Mouse (Mus musculus) thymus, adult 18-20 months (tissue): ENCODE data around the gene Skap1.

ENCODE experiments used
- DNase-seq, 2 experiments: peaks; one replicate each; pipeline ENCODE4 v3.0.0; 2022; ENCODE audit warnings: mixed read lengths in 2 of 2

The Skap1 gene

GRCm38 (mm10) chr11:96789990-96790389 lies 325.6 kb downstream of the Skap1 start:
- no peak for DNase-seq

- no peak for DNase-seq
Observed at GRCm38 (mm10) chr11:96790681-96791080, 326.3 kb downstream of the Skap1 start.

DNA sequence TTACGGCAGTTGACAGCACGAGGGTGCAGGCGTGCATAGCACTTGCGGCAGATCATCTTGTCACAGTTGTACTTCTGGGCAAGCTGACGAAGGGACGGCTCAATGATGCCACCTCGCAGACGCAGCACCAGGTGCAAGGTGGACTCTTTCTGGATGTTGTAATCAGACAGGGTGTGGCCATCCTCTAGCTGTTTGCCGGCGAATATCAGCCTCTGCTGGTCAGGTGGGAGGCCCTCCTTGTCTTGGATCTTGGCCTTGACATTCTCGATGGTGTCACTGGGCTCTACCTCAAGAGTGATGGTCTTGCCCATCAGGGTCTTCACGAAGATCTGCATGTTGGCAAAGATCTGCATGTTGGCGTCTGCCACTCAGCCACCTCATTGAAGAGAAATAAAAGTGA lies 331.1 kb downstream of the Skap1 start:
- DNase-seq = no peak

DNA sequence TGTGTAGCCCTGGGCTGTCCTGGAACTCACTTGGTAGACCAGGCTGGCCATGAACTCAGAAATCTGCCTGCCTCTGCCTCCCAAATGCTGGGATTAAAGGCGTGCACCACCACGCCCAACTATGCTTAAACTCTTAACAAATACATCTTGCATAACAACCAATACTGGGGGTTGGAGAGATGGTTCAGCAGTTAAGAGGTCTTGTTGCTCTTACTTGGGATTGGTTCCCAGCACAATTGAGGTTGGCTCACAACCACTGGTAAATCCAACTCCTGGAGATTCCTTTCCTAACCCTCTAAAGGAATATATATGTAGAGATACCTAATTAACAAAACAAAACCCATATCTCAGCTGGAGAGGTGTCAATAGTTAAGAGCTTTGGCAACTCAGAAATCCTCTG lies 331.7 kb downstream of the Skap1 start:
- no peak for DNase-seq

DNA sequence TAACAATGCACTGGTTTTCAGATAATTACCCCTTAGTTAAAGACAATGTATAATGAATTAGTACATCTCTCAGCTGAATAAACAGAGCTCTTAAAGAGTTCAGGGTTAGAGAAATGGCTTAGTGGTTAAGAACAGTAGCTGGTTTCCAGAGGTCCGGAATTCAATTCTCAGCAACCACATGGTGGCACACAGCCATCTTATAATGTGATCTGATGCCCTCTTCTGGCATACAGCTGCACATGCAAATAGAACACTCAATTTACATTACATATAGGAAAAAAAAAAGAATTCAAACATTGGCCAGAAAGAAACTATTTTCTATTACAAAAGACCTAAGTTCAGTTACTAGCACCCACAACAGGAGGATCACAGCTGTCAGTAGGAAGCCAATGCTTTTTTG lies 332.2 kb downstream of the Skap1 start:
- DNase-seq = no peak

- no peak for DNase-seq
Observed at GRCm38 (mm10) chr11:96799511-96799910, 335.1 kb downstream of the Skap1 start.

DNA sequence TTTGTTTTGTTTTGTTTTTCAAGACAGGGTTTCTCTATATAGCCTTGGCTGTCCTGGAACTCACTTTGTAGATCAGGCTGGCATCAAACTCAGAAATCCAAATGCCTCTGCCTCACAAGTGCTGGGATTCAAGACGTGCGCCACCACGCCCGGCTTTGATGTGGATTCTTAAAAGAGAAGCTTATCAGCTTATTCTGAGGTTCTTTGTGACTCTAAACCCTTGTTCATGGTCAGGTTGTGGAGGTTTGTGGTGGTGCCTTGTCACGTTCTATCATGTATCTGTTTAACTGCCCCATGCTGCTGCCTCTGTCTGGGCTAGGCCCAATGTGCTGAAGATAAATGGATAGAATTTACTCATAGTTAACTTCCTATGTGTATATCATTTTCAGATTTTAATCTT lies 341.2 kb downstream of the Skap1 start:
- no peak for DNase-seq

DNA sequence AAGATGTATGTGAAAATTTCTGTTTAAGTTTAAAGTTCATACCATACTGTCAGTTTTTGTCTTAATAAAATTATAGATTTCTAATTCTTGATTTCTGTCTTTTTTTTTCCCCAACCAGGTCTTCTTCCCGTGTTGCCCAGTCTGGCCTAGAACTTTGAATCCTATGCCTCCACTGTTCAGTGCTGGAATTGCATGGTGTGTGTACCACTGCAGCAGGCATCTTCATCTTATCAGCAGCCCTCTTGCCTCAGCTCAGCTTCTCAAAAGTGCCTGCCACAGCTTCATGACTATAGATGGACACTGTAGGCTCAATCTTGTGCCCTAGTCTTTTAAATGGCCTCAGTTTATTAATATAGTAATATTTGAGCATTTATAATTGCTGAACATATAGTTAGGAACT lies 343.7 kb downstream of the Skap1 start:
- DNase-seq = no peak
